Mouse (Mus musculus): ENCODE measurements around the gene Olfr338. TPM values are rescaled to one million over a fixed set of nuclear protein-coding genes. Genes with fewer than 3 reads are reported as not detected.
"Not testable (repeated sequence)": the region's sequence is repeated elsewhere in the genome, so short reads cannot be mapped to it uniquely, and the experiment has no call there.

Gene Olfr338
- not detected in 2 replicates for polyA plus RNA-seq (2014; fragmentation: Nextera tagmentation; extraction: Ambion mirVana)

- H3K4me2 ChIP-seq, result no peak within 1 kb of the TSS
- no peak for ATAC-seq (replicated peaks; ENCODE audit: insufficient number of reproducible peaks, low FRiP score, low TSS enrichment)
- no peak within 1 kb of the TSS for H3K27ac ChIP-seq (ENCODE audit: low read depth, low read length)
- no peak within 1 kb of the TSS for H3K9ac ChIP-seq (ENCODE audit: low read depth, low read length)
- H3K36me3 ChIP-seq (ENCODE audit: control insufficient read depth, insufficient read depth, low read length), result no peaks in the 10 kb centered on the region
- no peaks in the 10 kb centered on the region for H3K4me1 ChIP-seq (ENCODE audit: control insufficient read depth, insufficient read depth, low read length)
- H3K27me3 ChIP-seq (ENCODE audit: control insufficient read depth, insufficient read depth, low read length), result no peaks in the 10 kb centered on the region
- H3K9me3 ChIP-seq (replicated peaks; ENCODE audit: control insufficient read depth, low read length), result peaks cover 6% of the 10 kb centered on the region; the same call in 1 of the 2 replicates
- no peak within 1 kb of the TSS for H3K4me3 ChIP-seq (ENCODE audit: low read depth, low read length)
These were observed at the start of gene Olfr338 for GRCm38 (mm10) chr2:36373219-36373618. Olfr338 (plus strand) TSS chr2:36373519.

DNA sequence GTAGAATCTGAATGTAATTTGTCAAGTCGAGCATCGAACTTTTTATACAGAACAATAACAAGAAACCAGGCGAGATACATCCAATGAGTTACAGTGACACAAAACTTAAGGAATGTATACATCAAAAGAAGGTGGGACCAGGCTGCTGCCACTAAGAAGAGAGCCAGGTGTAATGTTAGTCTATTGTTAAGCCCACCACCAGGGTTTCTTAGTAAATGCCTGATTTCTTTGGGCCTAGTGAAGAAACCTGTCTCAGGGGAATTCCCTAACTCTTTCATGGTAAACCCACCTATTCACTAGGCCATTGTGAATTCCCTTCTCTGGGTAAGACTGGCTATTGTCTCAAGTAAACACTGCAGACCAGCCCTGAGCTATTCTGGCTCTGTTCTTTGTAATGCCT, 41.9 kb downstream of the Olfr338 start:
- H3K9me3 ChIP-seq (replicated peaks; ENCODE audit: control insufficient read depth, low read length); H3K4me3 ChIP-seq (ENCODE audit: low read depth, low read length); H3K4me1 ChIP-seq (ENCODE audit: control insufficient read depth, insufficient read depth, low read length); H3K4me2 ChIP-seq; H3K9ac ChIP-seq (ENCODE audit: low read depth, low read length); H3K27me3 ChIP-seq (ENCODE audit: control insufficient read depth, insufficient read depth, low read length); ATAC-seq (replicated peaks; ENCODE audit: insufficient number of reproducible peaks, low FRiP score, low TSS enrichment); H3K27ac ChIP-seq (ENCODE audit: low read depth, low read length); H3K36me3 ChIP-seq (ENCODE audit: control insufficient read depth, insufficient read depth, low read length): not testable (repeated sequence)
- 69% methylated on average over 3 of the region's 3 CpGs for WGBS (ENCODE audit: insufficient replicate concordance)

- H3K9ac ChIP-seq (ENCODE audit: low read depth, low read length); H3K36me3 ChIP-seq (ENCODE audit: control insufficient read depth, insufficient read depth, low read length); H3K27ac ChIP-seq (ENCODE audit: low read depth, low read length); H3K27me3 ChIP-seq (ENCODE audit: control insufficient read depth, insufficient read depth, low read length); ATAC-seq (replicated peaks; ENCODE audit: insufficient number of reproducible peaks, low FRiP score, low TSS enrichment); H3K4me3 ChIP-seq (ENCODE audit: low read depth, low read length); H3K9me3 ChIP-seq (replicated peaks; ENCODE audit: control insufficient read depth, low read length); H3K4me1 ChIP-seq (ENCODE audit: control insufficient read depth, insufficient read depth, low read length); H3K4me2 ChIP-seq: not testable (repeated sequence)
- 77% methylated on average over 7 of the region's 7 CpGs for WGBS (ENCODE audit: insufficient replicate concordance)
These were observed 42.3 kb downstream of the Olfr338 start for GRCm38 (mm10) chr2:36415591-36415990.

DNA sequence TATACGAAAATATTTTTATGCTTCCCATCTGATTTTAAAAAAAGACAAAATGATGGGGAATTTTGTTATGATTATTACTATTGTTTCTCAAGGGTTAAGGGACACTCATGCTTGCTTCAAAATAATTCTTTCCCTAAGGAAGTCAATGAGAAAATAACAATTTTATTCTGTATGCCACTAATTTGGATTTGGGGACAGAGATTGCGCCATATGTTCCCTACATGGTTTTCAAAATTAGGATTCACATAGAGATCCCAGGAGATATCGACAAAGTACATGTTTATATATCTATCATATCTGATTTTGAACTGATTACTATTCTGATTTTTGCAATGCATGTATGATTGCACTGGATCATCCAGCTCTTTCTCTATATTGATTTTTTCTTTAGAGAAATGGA, 45.3 kb downstream of the Olfr338 start, which contains the start of gene Olfr339:
Gene Olfr339 (plus strand): TSS at position 301 of the 400 bp plus-strand sequence.
- Histone ChIP-seq H3K27ac (ENCODE audit: low read depth, low read length) (no peak within 1 kb of the TSS), H3K4me2 (no peak within 1 kb of the TSS), H3K9ac (ENCODE audit: low read depth, low read length) (no peak within 1 kb of the TSS), H3K36me3 (ENCODE audit: control insufficient read depth, insufficient read depth, low read length) (no peaks in the 10 kb centered on the region), H3K9me3 (replicated peaks; ENCODE audit: control insufficient read depth, low read length) (no peaks in the 10 kb centered on the region), H3K4me1 (ENCODE audit: control insufficient read depth, insufficient read depth, low read length) (no peaks in the 10 kb centered on the region), H3K27me3 (ENCODE audit: control insufficient read depth, insufficient read depth, low read length) (no peaks in the 10 kb centered on the region), H3K4me3 (ENCODE audit: low read depth, low read length) (no peak within 1 kb of the TSS)
- 75% methylated on average over 3 of the region's 3 CpGs for WGBS (ENCODE audit: insufficient replicate concordance)
- ATAC-seq (replicated peaks; ENCODE audit: insufficient number of reproducible peaks, low FRiP score, low TSS enrichment), result no peak

Other genes with a start within 250 kb of the Olfr338 start
- gene Mrrf, start 237.1 kb upstream of the Olfr338 start, polyA plus RNA-seq (2014; fragmentation: Nextera tagmentation; extraction: Ambion mirVana), result 35.3 and 37.2 TPM in 2 replicates
- gene Rbm18, start 236.7 kb upstream of the Olfr338 start, polyA plus RNA-seq (2014; fragmentation: Nextera tagmentation; extraction: Ambion mirVana), result 53.7 and 62.8 TPM in 2 replicates
- 19.4 TPM in 2 replicates for gene Ptgs1, start 143.1 kb upstream of the Olfr338 start, polyA plus RNA-seq (2014; fragmentation: Nextera tagmentation; extraction: Ambion mirVana)
- gene Olfr339, start 45.4 kb downstream of the Olfr338 start, polyA plus RNA-seq (2014; fragmentation: Nextera tagmentation; extraction: Ambion mirVana), result not detected in 2 replicates
- not detected in 2 replicates for gene Olfr340, start 79.1 kb downstream of the Olfr338 start, polyA plus RNA-seq (2014; fragmentation: Nextera tagmentation; extraction: Ambion mirVana)
- gene Olfr341, start 108.9 kb downstream of the Olfr338 start, polyA plus RNA-seq (2014; fragmentation: Nextera tagmentation; extraction: Ambion mirVana), result not detected in 2 replicates
- gene Olfr342, start 151.5 kb downstream of the Olfr338 start, polyA plus RNA-seq (2014; fragmentation: Nextera tagmentation; extraction: Ambion mirVana), result not detected in 2 replicates
- not detected in 2 replicates for gene Olfr344, start 193.1 kb downstream of the Olfr338 start, polyA plus RNA-seq (2014; fragmentation: Nextera tagmentation; extraction: Ambion mirVana)

Measured in heart, embryonic 11.5 days (tissue).